Mouse (Mus musculus): ENCODE measurements around the gene Olfml2a. TPM values are rescaled to one million over a fixed set of nuclear protein-coding genes. Genes with fewer than 3 reads are reported as not detected.
A peak's percentile ranks its signal among the peaks of the same experiment; 100 is the strongest.

The Olfml2a gene
- total and polyA plus RNA-seq, 3 experiments: 0.12 to 0.33 TPM; not detected in 1

DNA sequence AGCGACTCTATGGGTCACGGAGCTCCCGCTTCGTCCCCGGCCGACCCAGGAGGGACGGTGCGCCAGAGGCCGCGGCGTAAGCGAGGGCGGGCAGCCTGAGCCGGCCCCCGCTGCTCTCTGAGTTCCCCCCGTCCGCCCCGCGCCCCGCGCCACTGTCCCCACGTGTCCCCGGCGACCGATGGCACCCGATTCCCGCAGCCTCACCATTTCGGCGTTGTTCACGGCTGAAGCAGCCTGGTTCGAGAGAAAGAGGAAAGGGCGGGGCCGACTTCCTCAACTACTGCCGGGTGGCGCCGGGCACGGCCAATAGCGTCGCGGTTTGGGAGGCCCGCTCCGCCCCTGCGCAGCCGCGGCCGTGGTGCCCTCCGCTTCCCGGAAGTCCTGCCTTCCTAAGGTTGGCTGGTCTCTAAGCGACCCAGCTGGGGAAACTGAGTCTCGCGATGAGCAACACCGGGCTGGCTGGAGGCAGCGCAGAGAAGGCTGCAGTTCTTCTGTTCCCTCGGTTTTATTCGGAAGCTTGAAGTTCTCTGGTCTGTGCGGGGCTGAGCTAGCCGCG is 73.2 kb downstream of the Olfml2a start, which contains the start of gene Arpc5l:
Gene Arpc5l, plus strand, starts transcription at position 469 of the 556 bp plus-strand sequence.
- Histone ChIP-seq H3K9ac (ENCODE audit: control insufficient read depth, low read depth, low read length, poor library complexity, severe bottlenecking) (peak within 1 kb of the TSS; percentile 97), H3K27ac (ENCODE audit: control insufficient read depth, low read depth, low read length) (peak within 1 kb of the TSS; percentile 83), H3K36me3 (ENCODE audit: control insufficient read depth in 1 of 2, insufficient read depth in 2 of 2, low read length in 2 of 2) (peaks cover 0 to 23% of the 10 kb centered on the region in 2 experiments; a peak in 3 of 4 replicates), H3K9me3 (replicated peaks; ENCODE audit: insufficient read depth, low read length) (no peaks in the 10 kb centered on the region), H3K4me3 (ENCODE audit: control insufficient read depth in 1 of 2, insufficient read depth in 1 of 2, low read depth in 2 of 2, low read length in 2 of 2) (peak within 1 kb of the TSS; percentile 86 to 88), H3K4me1 (ENCODE audit: control insufficient read depth in 1 of 2, insufficient read depth in 2 of 2, low read length in 2 of 2) (peaks cover 8 to 15% of the 10 kb centered on the region in 2 experiments), H3K27me3 (ENCODE audit: control insufficient read depth in 1 of 2, insufficient read depth in 2 of 2, low read length in 2 of 2) (no peaks in the 10 kb centered on the region), H3K79me2 (ENCODE audit: control insufficient read depth, insufficient read depth, low read length, poor library complexity) (peaks cover 59% of the 10 kb centered on the region)
- DNase-seq (ENCODE audit: low read depth, low spot score): peak; percentile 96
- no peak for TF ChIP-seq BHLHE40 (IDR thresholded peaks at IDR 0.05; ENCODE audit: borderline replicate concordance, low read depth, low read length)
- no peak for TF ChIP-seq RCOR1 (IDR thresholded peaks at IDR 0.05; ENCODE audit: low read depth, low read length)
- TF ChIP-seq CHD1 (IDR thresholded peaks at IDR 0.05; ENCODE audit: low read depth, low read length): no peak
- no peak for TF ChIP-seq EP300 (IDR thresholded peaks at IDR 0.05; ENCODE audit: low read depth in 1 of 2, low read length in 2 of 2)
- peak; percentile 96 for TF ChIP-seq ELF1 (IDR thresholded peaks at IDR 0.05; ENCODE audit: low read depth, low read length)
- no peak for TF ChIP-seq SMC3 (IDR thresholded peaks at IDR 0.05; ENCODE audit: low read depth, low read length)
- no peak for TF ChIP-seq USF2 (IDR thresholded peaks at IDR 0.05; ENCODE audit: borderline replicate concordance in 1 of 2, insufficient read depth in 1 of 2, low read depth in 1 of 2, low read length in 2 of 2)
- peak; percentile 78 to 86; a peak in 3 of 4 replicates for TF ChIP-seq POLR2A (IDR thresholded peaks at IDR 0.05; ENCODE audit: control insufficient read depth in 1 of 2, insufficient read depth in 1 of 2, low read depth in 1 of 2, low read length in 2 of 2, poor library complexity in 1 of 2)
- TF ChIP-seq MYB (IDR thresholded peaks at IDR 0.05; ENCODE audit: low read depth, low read length): no peak
- TF ChIP-seq JUND (IDR thresholded peaks at IDR 0.05; ENCODE audit: low read depth, low read length): no peak
- TF ChIP-seq CHD2 (IDR thresholded peaks at IDR 0.05; ENCODE audit: low read length): peak; percentile 93
- TF ChIP-seq POLR2AphosphoS5 (IDR thresholded peaks at IDR 0.05; ENCODE audit: borderline replicate concordance, low read depth, low read length): no peak
- no peak for TF ChIP-seq GATA1 (IDR thresholded peaks at IDR 0.05; ENCODE audit: low read depth, low read length)
- 0 out of 2 replicates have a peak, but pooled peaks have one; percentile 69 for TF ChIP-seq UBTF (IDR thresholded peaks at IDR 0.05; ENCODE audit: borderline replicate concordance, insufficient read depth, low read depth, low read length)
- TF ChIP-seq MAZ (IDR thresholded peaks at IDR 0.05; ENCODE audit: low read depth, low read length): no peak
- no peak for TF ChIP-seq ZC3H11A (IDR thresholded peaks at IDR 0.05; ENCODE audit: low read depth, low read length)
- TF ChIP-seq TAL1 (IDR thresholded peaks at IDR 0.05; ENCODE audit: low read length): no peak
- no peak for TF ChIP-seq CTCF (IDR thresholded peaks at IDR 0.05 in 2 of 3, conservative IDR thresholded peaks at IDR 0.05 in 1 of 3; ENCODE audit: control insufficient read depth in 1 of 3, insufficient read depth in 1 of 3, low read depth in 2 of 3, low read length in 3 of 3, poor library complexity in 1 of 3, severe bottlenecking in 1 of 3)
- no peak for TF ChIP-seq RAD21 (IDR thresholded peaks at IDR 0.05; ENCODE audit: low read depth, low read length)
- no peak for TF ChIP-seq ZKSCAN1 (IDR thresholded peaks at IDR 0.05; ENCODE audit: low read depth, low read length)
- TF ChIP-seq MAFK (IDR thresholded peaks at IDR 0.05; ENCODE audit: borderline replicate concordance, low read depth, low read length): no peak
- TF ChIP-seq MXI1 (IDR thresholded peaks at IDR 0.05; ENCODE audit: low read depth, low read length): peak; percentile 72; the same call in 1 of the 2 replicates
- peak; percentile 88 for TF ChIP-seq NRF1 (IDR thresholded peaks at IDR 0.05; ENCODE audit: insufficient read depth, low read depth, low read length, poor library complexity, severe bottlenecking)
- TF ChIP-seq ZMIZ1 (IDR thresholded peaks at IDR 0.05; ENCODE audit: low read depth, low read length): peak; percentile 87
- peak; percentile 64; the same call in 1 of the 2 replicates for TF ChIP-seq MYC (IDR thresholded peaks at IDR 0.05; ENCODE audit: low read depth, low read length)
- no peak for TF ChIP-seq ZNF384 (IDR thresholded peaks at IDR 0.05; ENCODE audit: low read depth, low read length)
- TF ChIP-seq MEF2A (IDR thresholded peaks at IDR 0.05; ENCODE audit: extremely low read depth, insufficient replicate concordance, low read depth, low read length, poor library complexity, severe bottlenecking): no peak
- no peak for TF ChIP-seq E2F4 (IDR thresholded peaks at IDR 0.05; ENCODE audit: borderline replicate concordance, low read depth, low read length)
- peak; percentile 78; the same call in 1 of the 2 replicates for TF ChIP-seq SIN3A (IDR thresholded peaks at IDR 0.05; ENCODE audit: low read length)
- peak; percentile 90 for TF ChIP-seq HCFC1 (IDR thresholded peaks at IDR 0.05; ENCODE audit: low read depth, low read length)
- peak; percentile 70 for TF ChIP-seq MAX (IDR thresholded peaks at IDR 0.05; ENCODE audit: low read length)
- peak; percentile 94 for TF ChIP-seq POLR2AphosphoS2 (IDR thresholded peaks at IDR 0.05; ENCODE audit: low read length)
- TF ChIP-seq TCF12 (IDR thresholded peaks at IDR 0.05; ENCODE audit: low read depth, low read length): peak; percentile 75
- TF ChIP-seq TBP (IDR thresholded peaks at IDR 0.05; ENCODE audit: low read depth, low read length): peak; percentile 93
- TF ChIP-seq NELFE (IDR thresholded peaks at IDR 0.05; ENCODE audit: low read depth, low read length): peak; percentile 91
- TF ChIP-seq ETS1 (IDR thresholded peaks at IDR 0.05; ENCODE audit: low read depth, low read length): no peak
- TF ChIP-seq KAT2A (conservative IDR thresholded peaks at IDR 0.05; ENCODE audit: low read depth, low read length): no peak; the same call in 1 of the 2 replicates

Measured in MEL (cell line).